Mouse (Mus musculus) skeletal muscle tissue, adult 2 months (tissue): ENCODE results near the gene Fmod.

Experiments used
- DNase-seq: peaks from one replicate; pipeline ENCODE4 v3.0.0-alpha.2; 2012; ENCODE audit warnings: low read depth, low spot score

The Fmod gene

DNA sequence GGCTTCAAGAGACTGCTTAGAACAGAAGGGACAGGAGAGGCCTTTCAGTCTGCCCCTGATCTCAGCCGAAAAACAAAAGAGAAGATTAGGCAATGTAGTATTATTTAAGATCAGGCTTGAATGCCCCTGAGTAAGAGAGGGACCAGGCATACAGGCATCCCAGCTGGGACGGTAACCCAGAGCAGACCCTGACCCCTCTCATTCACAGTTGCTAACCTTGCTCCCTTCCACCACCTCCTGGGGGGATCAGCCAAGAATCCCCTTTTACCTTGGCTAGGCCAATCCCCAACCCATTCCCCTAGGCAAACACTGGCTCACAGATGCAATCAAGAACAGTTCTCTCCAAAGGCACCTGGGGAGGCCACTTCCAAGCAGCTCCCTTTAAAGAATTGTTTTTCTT, 39.7 kb downstream of the Fmod start:
- no peak for DNase-seq

DNA sequence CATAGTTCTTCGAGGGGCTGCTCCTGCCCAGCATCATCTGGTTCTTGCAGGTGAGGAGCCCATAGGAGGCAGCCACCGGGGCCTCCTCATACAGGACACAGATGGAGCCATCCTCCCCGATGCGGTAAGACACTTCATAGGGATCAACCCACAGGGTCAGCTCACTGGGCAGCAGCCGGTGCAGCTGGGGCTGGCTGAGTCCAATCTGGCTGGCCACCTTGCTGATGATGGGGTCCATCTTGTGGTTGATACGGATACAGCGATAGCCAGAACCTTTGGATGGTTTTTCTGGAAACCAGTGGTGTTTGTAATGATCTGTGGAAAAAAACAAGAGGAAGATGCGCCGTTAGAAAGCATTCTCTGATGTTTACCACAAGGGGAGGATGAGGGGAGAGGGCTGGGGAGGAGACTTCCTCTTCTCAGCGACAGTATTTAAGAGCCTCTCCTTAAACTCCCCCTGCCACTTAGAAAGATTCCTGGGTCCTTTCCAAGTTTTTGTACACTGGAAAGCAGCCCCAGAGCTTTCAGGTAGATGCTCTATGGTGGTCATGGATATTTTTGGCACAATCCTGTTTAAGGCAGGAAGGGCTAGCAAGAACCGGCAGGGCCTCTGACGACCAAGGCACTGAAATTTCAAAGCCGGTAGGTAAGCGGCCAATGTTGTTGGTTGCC, 40.5 kb downstream of the Fmod start:
- no peak for DNase-seq

DNA sequence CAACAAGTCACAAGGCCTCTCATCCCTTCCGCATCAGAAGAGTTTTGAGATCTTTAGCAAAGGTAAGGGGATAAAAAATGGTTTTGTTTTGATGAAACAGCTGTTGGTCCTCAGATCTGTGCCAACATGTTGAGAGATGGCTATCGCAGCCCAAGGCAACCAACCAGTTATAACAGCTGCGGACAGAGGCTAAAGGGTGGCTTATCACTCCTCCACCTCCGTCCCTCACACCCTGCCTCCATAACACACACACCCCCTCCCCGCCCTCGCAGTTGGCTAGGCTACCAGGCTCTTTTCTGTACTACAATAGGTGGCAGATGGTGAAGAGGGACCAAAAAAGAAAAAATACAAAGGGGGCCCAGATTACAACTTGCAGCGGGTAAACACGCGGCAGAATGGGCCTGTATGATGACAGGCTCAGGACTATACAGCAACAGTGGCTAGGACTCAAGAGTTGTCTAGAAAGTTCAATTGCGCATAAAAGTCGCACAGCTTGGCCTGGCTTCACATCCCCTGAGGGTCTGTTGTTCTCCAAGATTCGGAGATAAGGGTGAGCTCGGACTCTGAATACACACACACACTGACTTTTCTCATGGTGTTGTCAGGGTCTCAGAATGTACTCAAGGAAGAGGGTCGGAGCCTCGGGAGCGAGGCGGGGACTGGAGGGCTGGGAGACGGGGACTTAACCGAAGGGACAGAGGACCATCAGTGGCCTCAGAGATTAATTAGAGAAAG, 41.2 kb downstream of the Fmod start:
- DNase-seq: peak; percentile 43

DNA sequence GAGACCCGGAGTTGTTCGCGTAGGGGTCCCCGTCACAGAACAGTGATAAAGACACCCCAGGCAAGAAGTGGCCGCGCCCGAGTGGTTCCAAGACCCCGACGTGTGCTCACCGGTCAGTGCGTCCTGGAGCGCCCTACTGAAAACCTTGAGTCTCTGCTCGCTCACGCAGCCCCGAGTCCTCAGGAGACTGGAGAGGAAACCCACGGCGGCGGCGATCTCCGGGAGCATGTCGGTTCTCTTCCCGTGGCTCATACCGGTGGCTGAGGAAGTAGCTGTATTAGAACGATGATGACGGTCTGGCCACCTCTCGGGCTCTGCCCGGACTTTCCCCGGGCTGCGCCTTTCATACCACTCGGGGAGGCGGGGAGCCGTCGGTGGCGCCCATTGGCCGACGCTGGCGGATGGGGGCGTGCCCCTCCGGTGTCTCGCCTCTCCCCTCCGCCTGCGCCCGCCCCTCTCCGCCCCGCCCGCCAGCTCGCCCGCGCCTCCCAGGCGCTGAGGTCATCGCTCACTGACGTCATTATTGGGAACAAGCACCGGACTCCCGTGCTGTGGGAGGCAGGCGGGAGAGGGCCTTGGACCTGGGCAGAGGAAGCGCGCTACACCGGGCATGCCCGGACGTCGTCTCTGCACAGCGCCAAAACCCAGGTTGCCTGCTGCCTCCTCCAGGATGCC, 41.9 kb downstream of the Fmod start, which contains the start of gene Btg2:
Gene Btg2 (minus strand): TSS at position 319 of the 675 bp plus-strand sequence.
- peak; percentile 99 for DNase-seq

DNA sequence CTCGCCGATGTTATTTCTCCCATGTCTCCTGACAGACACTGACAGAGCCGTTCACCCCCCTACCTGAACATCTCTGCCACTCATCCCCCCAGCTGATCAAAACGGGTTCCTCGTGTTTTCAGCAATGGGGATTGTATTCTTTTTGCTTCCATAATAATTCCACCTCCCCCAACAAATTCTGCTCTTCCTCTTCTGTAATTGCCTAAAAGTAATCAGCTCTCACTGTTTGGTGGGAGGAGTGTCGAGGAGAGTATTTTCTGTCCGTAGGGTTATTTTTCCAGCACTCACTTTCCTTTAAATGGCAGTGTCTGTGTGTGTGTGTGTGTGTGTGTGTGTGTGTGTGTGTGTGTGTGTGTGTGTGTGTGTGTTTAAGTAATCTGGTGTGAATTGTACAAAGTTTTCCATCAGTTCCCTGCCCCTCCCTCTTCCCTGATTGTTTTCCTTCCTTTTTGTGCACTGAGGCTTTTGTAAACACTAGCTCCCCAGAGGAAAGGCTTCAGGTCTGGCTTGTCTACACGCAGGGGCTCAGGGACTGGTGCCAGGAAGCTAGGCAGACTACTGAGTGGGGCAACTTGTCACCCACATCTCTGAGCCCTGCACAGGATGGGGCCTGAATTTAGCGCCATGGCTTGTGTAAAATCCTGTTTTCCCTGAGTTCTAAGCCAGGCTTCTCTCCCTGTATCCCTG, 42.6 kb downstream of the Fmod start:
- DNase-seq: peak; percentile 66

DNA sequence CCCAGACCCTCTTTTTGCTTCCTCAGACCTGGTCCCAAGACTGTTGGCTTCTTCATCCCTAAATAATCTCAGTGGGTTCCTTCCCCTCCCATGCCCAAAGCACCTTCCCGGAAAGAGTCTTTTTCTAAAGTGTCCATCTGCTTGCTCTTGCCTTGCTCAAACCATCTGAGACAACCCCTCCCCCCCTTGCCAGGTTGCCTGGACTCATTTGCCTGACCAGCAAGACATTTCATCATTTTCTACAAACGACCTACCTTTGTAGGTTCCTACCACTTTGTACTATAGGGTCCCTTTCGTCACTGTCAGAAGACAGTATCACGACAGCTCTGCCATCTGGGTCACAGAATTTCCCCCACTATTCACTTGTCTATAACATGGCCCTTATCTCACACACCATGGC, 43.4 kb downstream of the Fmod start:
- no peak for DNase-seq

DNA sequence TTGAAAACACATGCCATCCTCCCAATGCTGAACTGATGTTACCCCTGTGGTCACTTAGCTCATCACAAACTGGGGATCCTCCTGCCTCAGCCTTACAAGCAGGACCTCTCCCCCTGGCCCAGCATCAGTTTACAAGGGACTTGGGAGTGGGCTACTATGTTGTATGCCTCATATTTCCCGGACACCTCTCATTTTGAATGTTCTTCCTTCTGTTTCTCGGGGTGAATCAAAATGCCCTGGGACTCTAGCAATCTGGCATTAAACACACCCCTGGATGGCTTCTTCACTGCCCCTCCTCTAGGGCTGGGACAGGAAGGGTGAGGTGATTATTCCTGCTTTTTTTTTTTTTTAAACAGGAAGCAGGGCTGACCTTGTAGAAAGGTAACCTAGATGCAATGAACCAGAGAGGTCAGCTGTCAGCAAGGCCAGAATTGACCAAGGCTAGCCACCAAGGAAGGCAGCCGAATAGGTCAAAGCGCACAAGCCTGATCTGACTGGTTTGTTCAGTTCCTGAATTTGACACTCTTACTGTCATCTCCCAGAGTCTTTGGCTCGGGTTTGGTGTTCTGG, 43.9 kb downstream of the Fmod start:
- DNase-seq: no peak

DNA sequence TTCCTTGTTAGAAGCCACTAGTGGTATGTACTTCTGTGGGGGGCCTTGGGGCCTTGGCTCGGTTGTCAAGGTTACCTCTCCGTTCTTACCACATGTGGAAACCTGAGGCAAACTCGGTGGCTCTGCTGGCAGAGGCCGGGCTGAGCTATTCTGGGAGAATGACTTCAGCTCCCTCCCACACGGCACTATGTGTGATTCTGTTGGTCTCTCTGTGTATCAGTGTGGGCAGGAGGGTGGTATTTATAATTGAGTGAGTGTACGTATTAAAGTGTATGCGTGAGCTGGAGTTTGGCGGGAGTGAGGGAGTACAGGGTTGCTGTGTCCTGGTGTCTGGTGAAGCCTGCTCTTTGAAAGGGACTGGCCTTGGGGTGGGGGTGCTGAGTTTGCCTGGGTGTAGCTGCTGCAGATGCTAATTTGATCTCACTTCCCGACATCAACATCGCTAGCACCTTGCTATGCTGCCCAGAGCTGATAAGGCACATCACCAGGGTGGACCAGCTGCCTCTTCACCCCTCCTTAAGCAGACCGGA, 46.0 kb downstream of the Fmod start:
- DNase-seq: peak; percentile 84

DNA sequence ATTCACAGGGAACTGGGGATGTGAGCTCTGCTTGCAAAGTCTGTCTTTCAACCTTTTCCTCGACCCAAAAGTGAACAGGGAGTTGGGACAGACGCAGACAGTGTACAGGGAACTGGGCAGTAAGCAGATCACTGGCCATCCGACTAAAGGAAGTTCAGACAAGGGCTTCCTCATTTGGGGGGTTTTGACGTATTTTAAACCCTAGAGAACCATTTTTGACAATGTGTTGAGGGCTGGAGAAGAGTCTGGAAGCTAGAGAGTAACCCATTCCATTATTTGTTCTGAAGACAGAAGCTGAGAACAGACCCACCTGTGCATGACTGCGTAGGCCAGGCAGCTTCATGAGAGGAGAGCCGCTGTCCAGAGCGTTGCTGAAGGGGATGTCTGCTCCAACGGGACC, 46.6 kb downstream of the Fmod start:
- no peak for DNase-seq

DNA sequence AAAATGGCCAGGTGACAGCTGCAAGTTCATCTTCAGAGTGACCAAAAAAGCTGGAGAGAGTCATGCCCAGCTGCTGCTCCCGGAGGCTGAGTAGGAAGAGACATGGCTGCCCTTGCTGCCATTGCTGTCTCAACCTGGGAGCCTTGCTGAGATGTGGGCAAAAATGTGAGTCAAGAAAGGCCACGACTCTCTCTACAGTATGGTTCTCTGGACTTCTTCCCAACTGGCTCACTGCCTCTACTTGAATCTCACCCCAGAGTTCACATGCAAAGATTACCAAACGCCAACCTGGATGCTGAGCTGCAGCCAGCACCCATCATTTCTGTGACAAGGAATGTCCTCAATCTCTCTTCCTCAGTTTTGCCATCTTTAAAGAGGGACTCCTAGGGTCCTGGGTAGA, 47.1 kb downstream of the Fmod start:
- no peak for DNase-seq

DNA sequence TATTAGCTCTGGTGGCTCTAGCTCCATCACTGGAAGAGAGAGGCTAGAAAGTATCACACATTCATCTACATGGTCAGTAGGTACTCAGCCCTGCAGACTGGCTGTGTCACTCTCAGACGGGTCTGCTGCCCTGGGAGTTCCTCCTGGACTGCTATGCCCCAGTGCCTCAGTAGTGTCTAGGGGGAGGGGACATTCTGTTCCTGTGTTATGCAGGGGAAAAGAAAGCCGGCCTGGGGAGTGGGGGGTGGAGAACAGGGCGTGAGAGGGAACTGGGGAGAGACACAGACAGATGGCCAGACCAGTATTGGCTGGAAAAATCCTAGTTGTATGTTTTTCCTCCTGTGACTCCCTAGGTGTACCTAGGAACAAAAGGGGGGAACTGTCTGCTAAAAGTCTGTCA, 49.0 kb downstream of the Fmod start:
- no peak for DNase-seq

DNA sequence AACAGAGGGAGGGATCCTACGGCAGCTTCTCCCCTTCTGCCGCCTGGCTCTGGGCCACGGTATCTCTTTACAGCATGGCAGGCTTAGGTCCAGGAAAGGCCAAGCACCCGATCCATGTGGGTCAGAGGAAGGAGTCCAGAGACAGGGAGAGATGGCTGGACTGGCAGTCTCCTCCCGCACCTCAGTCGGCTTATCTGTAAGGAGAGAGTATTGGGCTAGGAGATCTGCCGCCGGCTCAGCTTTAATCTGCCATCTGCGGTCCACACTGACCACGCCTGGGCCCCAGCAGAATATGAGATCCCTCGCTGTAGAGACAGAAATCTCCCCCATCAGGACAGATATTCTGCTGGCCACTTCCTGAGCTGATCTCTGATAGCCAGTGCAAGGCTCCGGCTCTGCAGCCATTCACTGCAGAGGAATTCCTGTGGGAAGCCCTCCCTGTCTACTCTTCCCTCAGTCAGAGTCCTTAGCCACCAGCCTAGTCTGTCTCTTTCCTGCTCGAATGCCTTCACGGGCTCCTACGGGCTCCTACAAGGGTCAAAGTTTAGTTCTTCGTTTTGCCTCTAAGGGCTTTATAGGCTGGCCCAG, 49.9 kb downstream of the Fmod start:
- DNase-seq: peak; percentile 91

DNA sequence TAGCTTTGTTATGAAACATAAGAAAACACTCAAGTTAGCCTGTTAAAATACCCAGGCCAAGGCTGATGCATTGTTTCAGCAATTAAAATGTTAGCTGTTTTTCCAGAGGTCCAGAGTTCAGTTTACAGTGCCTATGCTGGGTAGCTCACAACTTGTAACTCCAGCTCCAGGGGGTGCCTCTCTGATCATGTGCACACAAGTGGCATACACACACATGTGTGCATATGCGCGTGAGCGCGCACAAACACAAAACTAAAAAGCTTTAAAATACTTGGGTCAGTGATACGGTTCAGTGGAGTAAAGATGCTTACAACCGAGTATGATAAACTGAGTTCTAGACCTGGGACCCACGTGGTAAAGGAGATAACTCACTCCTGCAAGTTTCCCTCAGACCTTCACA, 52.0 kb downstream of the Fmod start:
- DNase-seq: no peak

DNA sequence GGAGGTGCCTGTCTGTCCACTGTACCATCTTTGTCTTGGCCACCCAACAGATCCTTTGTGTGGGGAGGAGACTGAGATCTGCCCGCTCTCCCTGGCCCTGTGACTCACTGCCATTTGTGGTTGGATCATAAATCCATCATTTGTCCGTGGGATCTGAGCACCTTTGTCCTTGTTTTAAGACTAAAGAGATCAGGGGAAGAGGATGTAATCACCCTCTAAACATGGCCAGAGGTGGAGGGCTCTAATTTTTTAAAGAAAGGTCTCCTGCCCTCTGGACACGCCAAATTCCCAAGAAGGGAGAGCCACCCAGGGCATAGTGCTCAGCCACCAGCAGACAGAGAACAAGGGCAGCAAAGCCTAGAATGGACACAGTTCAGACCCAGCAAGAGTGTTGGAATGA, 54.8 kb downstream of the Fmod start:
- no peak for DNase-seq

DNA sequence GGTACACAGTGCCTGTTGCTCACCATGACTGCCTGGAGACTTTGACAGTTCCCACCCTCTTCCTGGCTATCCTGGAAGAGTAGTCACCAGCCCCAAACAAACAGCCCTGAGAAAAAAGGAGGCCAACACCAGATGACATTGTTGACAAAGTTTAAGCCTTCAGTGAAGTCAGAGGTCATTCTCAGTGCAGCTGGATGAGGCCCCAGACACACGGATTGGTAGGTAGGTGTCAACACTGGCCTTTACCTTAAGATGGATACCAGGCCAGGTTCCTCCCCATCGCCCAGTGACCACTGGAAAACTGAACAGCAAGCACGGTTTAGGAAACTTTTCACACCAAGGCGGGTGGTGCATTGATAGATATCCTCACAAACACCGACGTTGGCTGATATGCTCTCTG, 55.3 kb downstream of the Fmod start:
- no peak for DNase-seq

DNA sequence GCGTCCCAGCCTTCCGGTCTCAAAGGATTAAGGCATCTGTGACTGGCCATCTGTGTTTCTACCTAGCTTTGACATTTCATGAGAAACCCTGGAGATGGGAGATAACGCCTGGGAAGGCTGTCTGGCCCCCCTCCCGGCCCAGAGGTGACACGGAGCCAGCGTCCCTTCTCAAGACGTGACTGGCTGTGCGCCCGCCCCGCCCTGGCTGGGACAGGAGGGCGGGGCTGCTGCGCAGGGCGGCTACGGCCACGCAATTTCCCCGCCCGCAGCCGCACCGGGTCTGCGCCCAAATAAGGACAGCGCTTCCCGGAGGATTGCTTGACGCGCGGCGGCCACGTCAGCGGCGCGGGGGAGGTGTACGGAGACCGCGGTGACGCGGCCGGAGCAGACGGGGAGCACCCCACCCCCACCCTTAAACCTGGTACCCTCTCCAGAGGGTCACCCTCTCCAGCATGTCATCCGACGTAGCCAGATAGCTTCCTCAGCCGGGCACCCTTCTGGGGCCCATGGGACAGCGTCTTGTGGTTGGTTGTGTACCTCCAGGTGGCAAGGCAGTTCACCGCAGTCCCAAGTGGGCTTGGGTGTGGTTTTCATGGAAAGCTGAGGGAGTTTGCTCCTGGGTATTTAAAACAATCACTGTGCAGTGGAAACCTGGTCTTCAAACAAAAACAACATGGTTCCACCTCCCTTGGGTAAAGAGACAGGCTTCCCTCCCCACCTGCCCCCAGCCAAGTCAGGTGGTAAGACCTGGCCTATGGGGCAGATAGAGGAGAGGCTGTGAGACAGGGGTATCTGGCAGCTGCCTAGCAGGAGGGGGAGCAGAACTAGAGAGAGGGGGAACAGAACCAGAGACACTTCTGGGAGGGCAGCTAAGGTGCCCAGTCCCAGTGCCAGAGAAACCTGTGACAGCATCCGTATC, 56.1 kb downstream of the Fmod start:
- DNase-seq: peak; percentile 97

DNA sequence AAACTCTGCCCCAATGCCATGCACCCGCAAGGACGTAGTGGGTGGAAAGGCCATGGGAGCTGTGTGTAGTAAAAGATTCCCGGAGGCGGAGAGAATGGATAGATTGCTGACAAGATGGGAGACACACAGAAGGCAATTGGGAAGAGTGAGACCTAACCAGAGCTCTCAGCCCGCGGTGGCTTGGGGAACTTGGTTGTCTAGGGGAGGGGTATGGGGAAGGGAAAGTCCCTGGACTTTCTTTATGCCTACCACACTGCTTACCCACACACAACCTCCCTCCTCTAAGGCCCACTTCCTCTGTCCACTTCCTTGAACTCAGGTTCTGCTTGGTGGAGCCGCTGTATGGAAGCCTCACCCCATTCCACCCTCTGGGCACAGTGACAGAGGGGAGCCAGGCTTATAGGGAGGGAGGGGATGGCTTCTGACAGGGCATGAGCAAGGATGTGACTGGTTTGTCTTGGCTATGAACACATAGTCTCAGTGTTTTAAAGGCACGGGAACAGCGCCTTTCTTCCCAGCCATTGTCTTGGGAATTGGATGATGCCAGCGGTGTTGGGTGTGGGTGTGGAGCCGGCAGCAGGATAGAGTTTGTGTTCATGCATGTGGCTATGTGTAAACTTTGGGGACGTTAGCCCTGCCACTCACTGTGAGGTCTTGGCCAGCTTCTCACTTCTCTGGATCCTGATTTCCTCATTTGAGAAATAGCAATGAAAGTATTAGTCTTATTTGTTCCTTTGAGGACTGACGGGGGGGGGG, 56.9 kb downstream of the Fmod start:
- DNase-seq: peak; percentile 58

DNA sequence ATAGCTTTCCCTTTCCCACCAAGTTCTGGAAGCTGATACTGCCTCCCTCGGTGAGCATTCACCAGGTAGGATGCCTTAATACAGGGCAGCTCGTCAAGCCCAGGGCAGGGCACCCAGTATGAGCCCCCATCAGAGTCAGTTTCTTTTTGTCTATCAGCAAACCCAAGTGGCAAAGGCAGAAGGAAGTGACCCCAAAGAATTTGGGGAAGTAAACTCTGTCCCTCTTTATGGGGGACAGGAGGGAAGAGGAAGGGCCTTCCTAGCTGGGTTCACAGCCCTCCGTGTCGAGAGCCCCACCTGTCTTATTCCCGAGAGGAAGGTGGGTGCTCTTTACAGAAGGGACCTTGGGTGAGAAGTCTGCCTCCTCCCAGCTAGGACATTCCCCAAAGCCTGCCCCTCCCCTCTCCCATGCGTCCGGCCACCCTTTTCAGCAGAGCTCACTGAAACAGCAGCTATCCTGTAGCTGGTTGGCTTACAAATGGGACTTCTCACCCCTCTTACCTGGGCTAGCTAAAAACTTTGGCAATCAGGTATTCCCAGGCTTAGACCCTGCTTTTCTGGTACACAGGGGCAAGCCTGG, 58.1 kb downstream of the Fmod start:
- no peak for DNase-seq

DNA sequence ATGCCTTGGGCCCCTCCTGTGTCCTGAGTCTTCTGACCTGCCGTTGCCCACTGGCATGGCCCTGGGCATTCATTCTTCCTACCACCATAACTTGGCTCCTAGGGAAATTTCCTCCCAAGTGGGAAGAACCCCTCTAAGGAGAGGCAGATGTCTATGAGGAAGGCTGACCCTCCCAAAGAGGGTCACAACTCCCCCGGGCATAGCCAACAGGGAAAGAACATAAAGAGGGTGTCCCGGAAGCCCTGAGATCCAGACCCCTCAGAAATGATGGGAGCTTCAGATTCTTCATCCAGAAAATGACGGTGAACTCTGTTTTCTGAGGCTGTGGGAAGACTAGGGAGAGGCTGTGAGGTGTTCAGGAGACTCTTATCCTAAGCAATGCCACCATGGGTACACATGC, 58.7 kb downstream of the Fmod start:
- no peak for DNase-seq
